Mouse (Mus musculus) intestine, embryonic 14.5 days (tissue): ENCODE data around the gene Vps35l. TPM values are rescaled to one million over a fixed set of nuclear protein-coding genes. Genes with fewer than 3 reads are reported as not detected.

Experiments used
- ATAC-seq: fragments of 200-750 bp; cut with Nextera tagmentation; replicated peaks from 2 replicates; pipeline ENCODE4 v1.8.0; 2017; ENCODE audit warnings: low read depth, moderate number of reproducible peaks, moderate TSS enrichment, moderate library complexity; ENCODE audit not compliant: low FRiP score, low TSS enrichment
- DNase-seq: peaks from one replicate; pipeline ENCODE4 v3.0.0-alpha.2; 2018; ENCODE audit warnings: low spot score
- H3K27ac ChIP-seq: fragments of 300-500 bp; sonication (generic); 2 replicates; pipeline ENCODE4 v1.5.1; 2014; ENCODE audit warnings: low read depth, mild to moderate bottlenecking, control low read depth
- H3K27me3 ChIP-seq: fragments of 300-500 bp; sonication (generic); replicated peaks from 2 replicates; pipeline ENCODE4 v1.6.1; 2014; ENCODE audit warnings: low read length, control low read depth; ENCODE audit not compliant: control insufficient read depth, insufficient read depth
- H3K36me3 ChIP-seq: fragments of 300-500 bp; sonication (generic); 2 replicates; pipeline ENCODE4 v1.6.1; 2014; ENCODE audit warnings: low read length, control low read depth; ENCODE audit not compliant: control insufficient read depth, insufficient read depth
- H3K4me1 ChIP-seq: fragments of 300-500 bp; sonication (generic); replicated peaks from 2 replicates; pipeline ENCODE4 v1.6.1; 2014; ENCODE audit warnings: low read length, control low read depth, mixed read lengths; ENCODE audit not compliant: control insufficient read depth, insufficient read depth
- H3K4me2 ChIP-seq: fragments of 300-500 bp; sonication (generic); 2 replicates; pipeline ENCODE4 v1.6.1; 2014; ENCODE audit warnings: low read length
- H3K4me3 ChIP-seq: fragments of 300-500 bp; sonication (generic); 2 replicates; pipeline ENCODE4 v1.5.1; 2014; ENCODE audit warnings: low read depth, low read length, control low read depth, mixed read lengths
- H3K9ac ChIP-seq: fragments of 300-500 bp; sonication (generic); 2 replicates; pipeline ENCODE4 v1.6.1; 2014; ENCODE audit warnings: mild to moderate bottlenecking, low read length
- H3K9me3 ChIP-seq: fragments of 300-500 bp; sonication (generic); 2 replicates; pipeline ENCODE4 v1.6.1; 2016; ENCODE audit warnings: low read length, control low read depth; ENCODE audit not compliant: control insufficient read depth
- WGBS: fragments of 180-500 bp; shearing (Covaris S2); extraction: QIAGEN DNeasy Blood & Tissue Kit; methylation state at CpG from one replicate; pipeline ENCODE4 v1.1.7; 2014; 5-methylcytosine and 5-hydroxymethylcytosine counted together
- polyA plus RNA-seq: library from polyadenylated mRNA; unstranded; fragments of >200 nt; fragmentation: Nextera tagmentation; extraction: Ambion mirVana; gene quantifications from 2 replicates; pipeline ENCODE4 v1.2.1, GENCODE M21; 2014

Vps35l gene
- polyA plus RNA-seq, 1 experiment from 2014 or later, result 67.7 TPM

DNA sequence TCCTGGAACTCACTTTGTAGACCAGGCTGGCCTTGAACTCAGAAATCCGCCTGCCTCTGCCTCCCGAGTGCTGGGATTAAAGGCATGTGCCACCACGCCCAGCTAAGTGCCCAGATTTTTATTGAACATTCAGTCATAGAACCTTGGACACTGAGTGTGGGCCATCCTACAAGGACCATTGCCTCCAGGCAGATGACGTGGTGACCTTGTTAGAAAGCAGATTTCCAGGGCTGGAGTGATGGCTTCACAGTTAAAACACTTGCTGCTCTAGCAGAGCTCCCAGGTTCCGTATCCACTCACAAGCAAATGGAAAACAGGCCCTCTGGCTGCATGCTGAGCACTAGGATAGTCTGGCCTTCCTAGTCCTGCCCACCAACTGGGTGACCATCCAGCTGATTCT, 4.7 kb downstream of the Vps35l start:
- ATAC-seq (no peak), DNase-seq (no peak)
- Histone ChIP-seq H3K4me2 (no peak overlapping the region), H3K27ac (no peak overlapping the region), H3K4me1 (peaks cover 12% of the 10 kb centered on the region; the same call in 1 of the 2 replicates), H3K36me3 (peaks cover 49% of the 10 kb centered on the region), H3K27me3 (no peaks in the 10 kb centered on the region), H3K4me3 (no peak overlapping the region), H3K9ac (no peak overlapping the region), H3K9me3 (no peaks in the 10 kb centered on the region)
- WGBS, result 91% methylated on average over 4 of the region's 5 CpGs

GRCm38 (mm10) chr7:118747891-118748672, 8.1 kb downstream of the Vps35l start:
- Histone ChIP-seq H3K9ac (no peak overlapping the region), H3K4me3 (no peak overlapping the region), H3K4me1 (no peaks in the 10 kb centered on the region), H3K4me2 (no peak overlapping the region), H3K27ac (no peak overlapping the region), H3K27me3 (no peaks in the 10 kb centered on the region), H3K9me3 (no peaks in the 10 kb centered on the region), H3K36me3 (peaks cover 81% of the 10 kb centered on the region)
- no peak for DNase-seq
- no peak for ATAC-seq
- 90% methylated on average over 12 of the region's 12 CpGs for WGBS

DNA sequence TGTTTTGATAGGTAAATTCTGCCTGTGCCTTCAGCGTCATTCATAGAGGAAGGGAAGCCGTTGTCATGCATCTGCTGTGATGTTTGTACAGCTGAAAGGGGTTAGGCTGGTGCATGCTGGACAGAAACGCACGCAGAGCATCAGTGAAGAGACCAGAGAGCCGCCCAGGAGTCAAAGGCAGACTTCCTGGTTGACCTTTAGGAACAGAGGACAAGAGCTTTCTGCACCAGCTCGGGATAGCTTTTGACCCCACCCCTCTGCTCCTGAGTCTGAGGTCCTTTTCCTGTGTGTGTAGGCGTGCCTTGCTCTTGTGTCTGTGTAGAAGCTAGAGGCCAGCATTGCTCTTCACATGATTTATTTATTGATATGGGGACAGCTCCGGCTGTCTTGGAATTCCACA, 9.7 kb downstream of the Vps35l start:
- Histone ChIP-seq H3K27me3 (no peaks in the 10 kb centered on the region), H3K27ac (no peak overlapping the region), H3K9me3 (no peaks in the 10 kb centered on the region), H3K9ac (no peak overlapping the region), H3K4me3 (no peak overlapping the region), H3K4me2 (no peak overlapping the region), H3K4me1 (no peaks in the 10 kb centered on the region), H3K36me3 (peaks cover 92% of the 10 kb centered on the region)
- DNase-seq, result no peak
- 81% methylated on average over 8 of the region's 8 CpGs for WGBS
- no peak for ATAC-seq

DNA sequence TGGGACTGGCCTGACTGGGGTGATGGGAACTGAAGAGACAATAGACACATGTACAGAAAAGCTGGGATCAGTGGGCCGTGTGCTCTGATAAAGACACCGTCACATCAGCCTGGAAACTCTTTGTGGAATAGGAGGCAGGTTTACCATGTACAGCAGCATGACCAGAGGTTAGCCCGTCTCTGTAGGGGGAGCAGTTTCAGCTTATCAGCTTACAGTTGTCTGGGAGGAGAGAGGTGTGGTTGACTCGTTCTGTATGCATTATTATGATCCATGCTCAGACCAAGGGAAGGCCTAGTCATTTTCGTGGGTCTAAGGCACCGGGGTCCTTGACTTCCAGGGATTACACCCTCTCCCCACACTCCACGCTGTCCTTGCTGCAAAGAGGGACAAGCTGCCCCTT, 11.6 kb downstream of the Vps35l start:
- Histone ChIP-seq H3K9ac (no peak overlapping the region), H3K4me3 (no peak overlapping the region), H3K27me3 (no peaks in the 10 kb centered on the region), H3K9me3 (no peaks in the 10 kb centered on the region), H3K36me3 (peaks cover 85% of the 10 kb centered on the region), H3K4me2 (no peak overlapping the region), H3K4me1 (no peaks in the 10 kb centered on the region), H3K27ac (no peak overlapping the region)
- WGBS, result 87% methylated on average over 7 of the region's 7 CpGs
- DNase-seq (no peak), ATAC-seq (no peak)

DNA sequence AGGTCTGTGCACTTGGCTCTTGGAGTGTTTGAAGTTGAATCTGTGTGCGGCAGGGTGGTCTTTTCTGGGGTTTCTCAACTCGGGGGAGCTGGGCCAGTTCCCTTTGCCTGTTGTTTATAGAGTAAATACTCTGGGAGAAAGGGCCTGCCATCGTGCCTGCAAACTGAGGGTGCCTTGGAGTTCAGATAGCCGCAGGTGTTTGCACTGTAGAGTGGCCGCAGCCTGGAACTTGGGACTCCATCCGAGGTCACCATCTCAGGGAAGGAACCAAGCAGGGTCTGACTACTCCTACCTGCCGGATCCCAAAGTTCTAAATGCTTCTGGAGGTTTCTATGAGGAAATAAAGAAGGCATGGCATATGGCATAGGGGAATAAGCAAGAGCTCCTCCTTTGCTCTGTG, 15.7 kb downstream of the Vps35l start:
- H3K27ac ChIP-seq, result no peak overlapping the region
- H3K4me3 ChIP-seq, result no peak overlapping the region
- peaks cover 52% of the 10 kb centered on the region for H3K36me3 ChIP-seq
- 67% methylated on average over 7 of the region's 7 CpGs for WGBS
- no peak for ATAC-seq
- no peaks in the 10 kb centered on the region for H3K27me3 ChIP-seq
- no peak overlapping the region for H3K4me2 ChIP-seq
- no peak overlapping the region for H3K9ac ChIP-seq
- no peak for DNase-seq
- H3K9me3 ChIP-seq, result no peaks in the 10 kb centered on the region
- 0 out of 2 replicates have a peak, but pooled peaks cover 3% of the 10 kb centered on the region for H3K4me1 ChIP-seq

DNA sequence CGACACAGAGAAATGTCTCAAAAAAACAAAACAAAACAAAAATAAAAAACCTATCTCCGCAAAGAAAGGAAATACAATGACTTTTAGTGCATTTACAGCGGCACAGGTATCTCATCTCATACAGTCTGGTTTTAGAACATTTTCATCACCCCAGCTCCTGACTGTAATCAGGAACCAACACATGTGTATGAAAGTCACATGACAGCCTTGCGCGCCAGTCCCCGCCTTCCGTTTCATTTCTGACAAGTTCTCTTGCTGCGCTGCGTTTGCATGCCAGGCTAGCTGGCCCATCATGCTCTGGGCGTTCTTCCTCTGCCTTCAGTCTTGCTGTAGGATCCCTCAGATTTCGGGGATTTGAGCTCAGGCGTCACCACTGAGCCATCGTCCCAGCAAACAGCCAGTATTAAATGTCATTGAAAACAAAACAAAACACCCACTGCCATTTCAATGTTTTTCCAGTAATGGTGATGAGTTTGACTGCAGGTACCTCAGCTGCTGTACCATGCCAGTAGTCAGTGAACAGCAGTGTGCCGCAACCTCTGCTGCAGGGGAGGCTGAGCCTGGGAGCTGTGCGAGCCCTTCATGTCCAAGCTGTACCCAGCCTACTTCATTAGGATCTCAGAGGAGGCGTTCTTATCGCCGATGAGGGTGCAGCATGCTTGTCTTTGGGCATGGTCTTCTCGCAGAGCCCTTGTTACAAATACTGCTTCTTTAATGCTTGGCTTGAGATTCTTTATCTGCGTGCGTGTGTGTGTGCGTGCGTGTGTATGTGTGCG, 16.7 kb downstream of the Vps35l start:
- no peak overlapping the region for H3K4me3 ChIP-seq
- DNase-seq (no peak), ATAC-seq (no peak)
- H3K4me2 ChIP-seq, result no peak overlapping the region
- H3K27me3 ChIP-seq, result no peaks in the 10 kb centered on the region
- H3K36me3 ChIP-seq, result peaks cover 51% of the 10 kb centered on the region
- no peaks in the 10 kb centered on the region for H3K9me3 ChIP-seq
- WGBS, result 94% methylated on average over 24 of the region's 24 CpGs
- H3K4me1 ChIP-seq, result 0 out of 2 replicates have a peak, but pooled peaks cover 3% of the 10 kb centered on the region
- no peak overlapping the region for H3K27ac ChIP-seq
- no peak overlapping the region for H3K9ac ChIP-seq

DNA sequence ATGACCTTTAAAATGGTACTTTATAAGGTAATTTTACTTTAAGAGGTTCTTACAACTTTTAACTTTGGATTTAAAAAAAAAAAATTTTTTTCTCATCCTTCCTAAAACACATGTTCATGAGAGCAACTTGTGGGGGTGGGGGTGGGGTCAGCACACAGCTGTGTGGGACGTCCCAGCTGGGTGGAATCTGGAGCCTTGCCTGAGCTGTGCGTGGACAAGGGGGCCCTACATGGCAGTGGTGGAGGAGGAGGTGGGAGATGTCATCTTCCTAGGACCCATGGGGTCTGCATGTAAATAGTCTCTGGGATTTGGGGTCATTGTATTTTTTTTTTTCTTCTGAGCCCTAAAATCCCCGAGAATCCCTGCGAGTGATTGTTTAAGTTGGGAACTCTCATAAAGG, 18.3 kb downstream of the Vps35l start:
- Histone ChIP-seq H3K36me3 (peaks cover 50% of the 10 kb centered on the region), H3K4me2 (no peak overlapping the region), H3K4me3 (no peak overlapping the region), H3K9ac (no peak overlapping the region), H3K4me1 (0 out of 2 replicates have a peak, but pooled peaks cover 3% of the 10 kb centered on the region), H3K27me3 (no peaks in the 10 kb centered on the region), H3K27ac (0 out of 2 replicates have a peak overlapping the region, but pooled peaks have one; percentile 16), H3K9me3 (no peaks in the 10 kb centered on the region)
- 58% methylated on average over 4 of the region's 4 CpGs for WGBS
- no peak for DNase-seq
- ATAC-seq, result no peak

GRCm38 (mm10) chr7:118759372-118759771, 19.3 kb downstream of the Vps35l start:
- WGBS, result 56% methylated on average over 5 of the region's 5 CpGs
- no peak for DNase-seq
- Histone ChIP-seq H3K9me3 (no peaks in the 10 kb centered on the region), H3K36me3 (peaks cover 45% of the 10 kb centered on the region), H3K9ac (no peak overlapping the region), H3K4me2 (no peak overlapping the region), H3K27ac (no peak overlapping the region), H3K4me1 (0 out of 2 replicates have a peak, but pooled peaks cover 3% of the 10 kb centered on the region), H3K27me3 (no peaks in the 10 kb centered on the region), H3K4me3 (no peak overlapping the region)
- ATAC-seq, result no peak
